Mouse (Mus musculus) ES-Bruce4 (cell line): ENCODE data around the gene Stn1. TPM values are rescaled to one million over a fixed set of nuclear protein-coding genes. Genes with fewer than 3 reads are reported as not detected.

Experiments
- H3K27ac ChIP-seq: 2 replicates; pipeline ENCODE4 v1.5.1; 2012; ENCODE audit warnings: low read length, inconsistent platforms; ENCODE audit not compliant: insufficient read depth
- H3K27me3 ChIP-seq: 2 replicates; pipeline ENCODE4 v1.6.1; 2012; ENCODE audit warnings: mild to moderate bottlenecking, low read length, inconsistent platforms; ENCODE audit not compliant: control insufficient read depth, poor library complexity, insufficient read depth, severe bottlenecking
- H3K36me3 ChIP-seq: 2 replicates; pipeline ENCODE4 v1.6.1; 2012; ENCODE audit warnings: inconsistent platforms, mild to moderate bottlenecking, low read length, moderate library complexity; ENCODE audit not compliant: control insufficient read depth, poor library complexity, insufficient read depth, severe bottlenecking
- H3K4me1 ChIP-seq: one replicate; pipeline ENCODE4 v1.8.1; 2011; ENCODE audit warnings: low read length; ENCODE audit not compliant: control insufficient read depth, insufficient read depth
- H3K4me3 ChIP-seq: 2 replicates; pipeline ENCODE4 v1.5.1; 2011; ENCODE audit warnings: low read depth, mild to moderate bottlenecking, low read length
- H3K9ac ChIP-seq: 2 replicates; pipeline ENCODE4 v1.6.1; 2012; ENCODE audit warnings: low read depth, mild to moderate bottlenecking, inconsistent platforms; ENCODE audit not compliant: poor library complexity, severe bottlenecking
- H3K9me3 ChIP-seq: replicated peaks from 2 replicates; pipeline ENCODE4 v1.6.1; 2012; ENCODE audit warnings: mild to moderate bottlenecking, low read length, inconsistent platforms; ENCODE audit not compliant: control insufficient read depth, poor library complexity, insufficient read depth, severe bottlenecking
- CTCF ChIP-seq: IDR thresholded peaks from one replicate; pipeline ENCODE4 v1.8.1; 2011; ENCODE audit warnings: low read depth, low read length
- EP300 ChIP-seq: IDR thresholded peaks from 2 replicates; pipeline ENCODE4 v1.6.1; 2011; ENCODE audit warnings: low read depth, low read length; ENCODE audit not compliant: insufficient read depth
- POLR2A ChIP-seq: IDR thresholded peaks from one replicate; pipeline ENCODE4 v1.8.1; 2011; ENCODE audit warnings: low read length; ENCODE audit not compliant: insufficient read depth
- polyA plus RNA-seq: library from polyadenylated mRNA; stranded (reverse); fragments of >200 nt; gene quantifications from 2 replicates; pipeline ENCODE4 v1.2.4, GENCODE M21; 2011; ENCODE audit warnings: low read depth; ENCODE audit not compliant: missing spikeins, insufficient read depth, insufficient read length

The Stn1 gene
- polyA plus RNA-seq, 1 experiment: 41.4 TPM

DNA sequence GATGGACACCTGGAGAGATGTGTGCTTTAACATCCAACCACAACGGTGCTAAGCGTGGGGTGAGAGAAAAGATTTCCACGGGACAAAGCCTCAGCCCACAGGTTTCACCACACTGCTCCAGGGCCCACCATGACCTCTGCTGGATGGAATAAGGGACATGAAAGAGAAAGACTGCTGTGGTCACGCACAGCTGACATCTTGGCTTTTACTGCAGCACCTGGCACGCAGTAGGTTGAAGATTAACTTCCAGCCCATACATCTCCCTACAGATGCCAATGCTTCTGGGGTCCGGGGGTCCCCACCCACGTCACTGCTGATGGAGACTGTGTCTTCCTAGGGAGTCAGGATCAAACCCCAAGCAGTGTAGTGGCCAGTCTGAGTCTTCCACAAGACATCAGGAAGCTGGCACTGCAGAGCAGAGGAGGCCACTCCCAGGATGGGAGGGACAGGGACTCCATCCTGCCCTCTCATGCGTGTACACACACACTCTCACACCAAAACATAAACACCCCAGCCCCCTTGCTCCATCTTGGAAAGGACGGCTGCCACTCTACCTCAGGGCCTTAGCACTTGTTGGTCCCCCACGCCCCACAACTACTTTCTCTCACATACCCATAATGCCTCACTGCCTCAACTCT, 85.7 kb downstream of the Stn1 start:
- TF ChIP-seq EP300 (no peak), POLR2A (no peak), CTCF (no peak)
- Histone ChIP-seq H3K36me3 (no peaks in the 10 kb centered on the region), H3K4me3 (no peak overlapping the region), H3K27ac (peak overlapping the region; percentile 78), H3K27me3 (no peaks in the 10 kb centered on the region), H3K9ac (no peak overlapping the region), H3K9me3 (no peaks in the 10 kb centered on the region), H3K4me1 (peaks cover 25% of the 10 kb centered on the region)

Other genes starting within 250 kb of the Stn1 start
- 47.6 and 51.9 TPM in 2 replicates for gene Sh3pxd2a, start 73.1 kb downstream of the Stn1 start, polyA plus RNA-seq
- gene Slk, start 42.2 kb upstream of the Stn1 start, polyA plus RNA-seq: 76.1 and 91.4 TPM in 2 replicates
- gene Col17a1, start 154.6 kb upstream of the Stn1 start, polyA plus RNA-seq: 0.32 TPM in 1 of 2 replicates, not detected in the other
- gene Sfr1, start 194.2 kb upstream of the Stn1 start, polyA plus RNA-seq: 216 and 232 TPM in 2 replicates